Mouse (Mus musculus): ENCODE data around the gene Atp2b4. TPM values are rescaled to one million over a fixed set of nuclear protein-coding genes. Genes with fewer than 3 reads are reported as not detected.

Atp2b4 gene
- 21.8 and 22.8 TPM in 2 replicates for polyA plus RNA-seq (2012; rRNA removed)

GRCm38 (mm10) chr1:133800948-133801393, at the start of gene Atp2b4:
Gene Atp2b4, minus strand, starts transcription at chr1:133801041.
- Histone ChIP-seq H3K27ac (ENCODE audit: control insufficient read depth, insufficient read depth, low read depth, low read length) (peak within 1 kb of the TSS; percentile 59; the same call in 1 of the 2 replicates), H3K36me3 (ENCODE audit: control insufficient read depth, insufficient read depth, low read length) (no peaks in the 10 kb centered on the region), H3K4me1 (ENCODE audit: control insufficient read depth, insufficient read depth, low read length) (peaks cover 12% of the 10 kb centered on the region), H3K27me3 (ENCODE audit: control insufficient read depth, insufficient read depth, low read length) (no peaks in the 10 kb centered on the region), H3K4me3 (ENCODE audit: control insufficient read depth, low read depth, low read length) (peak within 1 kb of the TSS; percentile 87)
- TF ChIP-seq POLR2A (IDR thresholded peaks at IDR 0.05; ENCODE audit: control insufficient read depth, low read depth, low read length) (no peak), CTCF (IDR thresholded peaks at IDR 0.05; ENCODE audit: control insufficient read depth, insufficient read depth, insufficient replicate concordance, low read depth, low read length) (no peak)

- TF ChIP-seq POLR2A (IDR thresholded peaks at IDR 0.05; ENCODE audit: control insufficient read depth, low read depth, low read length) (no peak), CTCF (IDR thresholded peaks at IDR 0.05; ENCODE audit: control insufficient read depth, insufficient read depth, insufficient replicate concordance, low read depth, low read length) (no peak)
- H3K4me1 ChIP-seq (ENCODE audit: control insufficient read depth, insufficient read depth, low read length), result no peaks in the 10 kb centered on the region
These were observed 43.9 kb upstream of the Atp2b4 start for GRCm38 (mm10) chr1:133844734-133845133.

GRCm38 (mm10) chr1:133843900-133844299, 43.1 kb upstream of the Atp2b4 start:
- Histone ChIP-seq H3K4me3 (ENCODE audit: control insufficient read depth, low read depth, low read length) (no peak overlapping the region), H3K4me1 (ENCODE audit: control insufficient read depth, insufficient read depth, low read length) (no peaks in the 10 kb centered on the region), H3K36me3 (ENCODE audit: control insufficient read depth, insufficient read depth, low read length) (no peaks in the 10 kb centered on the region), H3K27ac (ENCODE audit: control insufficient read depth, insufficient read depth, low read depth, low read length) (no peak overlapping the region), H3K27me3 (ENCODE audit: control insufficient read depth, insufficient read depth, low read length) (no peaks in the 10 kb centered on the region)
- TF ChIP-seq CTCF (IDR thresholded peaks at IDR 0.05; ENCODE audit: control insufficient read depth, insufficient read depth, insufficient replicate concordance, low read depth, low read length), result no peak
- TF ChIP-seq POLR2A (IDR thresholded peaks at IDR 0.05; ENCODE audit: control insufficient read depth, low read depth, low read length), result no peak

More at GRCm38 (mm10) chr1:133844734-133845133, 43.9 kb upstream of the Atp2b4 start:
- no peaks in the 10 kb centered on the region for H3K36me3 ChIP-seq (ENCODE audit: control insufficient read depth, insufficient read depth, low read length)
- no peak overlapping the region for H3K27ac ChIP-seq (ENCODE audit: control insufficient read depth, insufficient read depth, low read depth, low read length)
- H3K4me3 ChIP-seq (ENCODE audit: control insufficient read depth, low read depth, low read length), result no peak overlapping the region
- no peaks in the 10 kb centered on the region for H3K27me3 ChIP-seq (ENCODE audit: control insufficient read depth, insufficient read depth, low read length)

GRCm38 (mm10) chr1:133843370-133843769, 42.5 kb upstream of the Atp2b4 start:
- Histone ChIP-seq H3K36me3 (ENCODE audit: control insufficient read depth, insufficient read depth, low read length) (no peaks in the 10 kb centered on the region), H3K4me1 (ENCODE audit: control insufficient read depth, insufficient read depth, low read length) (no peaks in the 10 kb centered on the region), H3K27me3 (ENCODE audit: control insufficient read depth, insufficient read depth, low read length) (no peaks in the 10 kb centered on the region), H3K27ac (ENCODE audit: control insufficient read depth, insufficient read depth, low read depth, low read length) (no peak overlapping the region), H3K4me3 (ENCODE audit: control insufficient read depth, low read depth, low read length) (no peak overlapping the region)
- no peak for TF ChIP-seq POLR2A (IDR thresholded peaks at IDR 0.05; ENCODE audit: control insufficient read depth, low read depth, low read length)

GRCm38 (mm10) chr1:133842074-133842725, 41.4 kb upstream of the Atp2b4 start:
- no peaks in the 10 kb centered on the region for H3K27me3 ChIP-seq (ENCODE audit: control insufficient read depth, insufficient read depth, low read length)
- TF ChIP-seq POLR2A (IDR thresholded peaks at IDR 0.05; ENCODE audit: control insufficient read depth, low read depth, low read length) (no peak), CTCF (IDR thresholded peaks at IDR 0.05; ENCODE audit: control insufficient read depth, insufficient read depth, insufficient replicate concordance, low read depth, low read length) (no peak)
- no peak overlapping the region for H3K27ac ChIP-seq (ENCODE audit: control insufficient read depth, insufficient read depth, low read depth, low read length)
- H3K4me1 ChIP-seq (ENCODE audit: control insufficient read depth, insufficient read depth, low read length), result no peaks in the 10 kb centered on the region
- H3K36me3 ChIP-seq (ENCODE audit: control insufficient read depth, insufficient read depth, low read length), result no peaks in the 10 kb centered on the region
- H3K4me3 ChIP-seq (ENCODE audit: control insufficient read depth, low read depth, low read length), result no peak overlapping the region

GRCm38 (mm10) chr1:133841171-133841926, 40.5 kb upstream of the Atp2b4 start:
- H3K4me1 ChIP-seq (ENCODE audit: control insufficient read depth, insufficient read depth, low read length), result no peaks in the 10 kb centered on the region
- no peak overlapping the region for H3K4me3 ChIP-seq (ENCODE audit: control insufficient read depth, low read depth, low read length)
- H3K36me3 ChIP-seq (ENCODE audit: control insufficient read depth, insufficient read depth, low read length), result no peaks in the 10 kb centered on the region
- TF ChIP-seq POLR2A (IDR thresholded peaks at IDR 0.05; ENCODE audit: control insufficient read depth, low read depth, low read length) (no peak), CTCF (IDR thresholded peaks at IDR 0.05; ENCODE audit: control insufficient read depth, insufficient read depth, insufficient replicate concordance, low read depth, low read length) (no peak)
- H3K27ac ChIP-seq (ENCODE audit: control insufficient read depth, insufficient read depth, low read depth, low read length), result no peak overlapping the region
- H3K27me3 ChIP-seq (ENCODE audit: control insufficient read depth, insufficient read depth, low read length), result no peaks in the 10 kb centered on the region

- Histone ChIP-seq H3K27me3 (ENCODE audit: control insufficient read depth, insufficient read depth, low read length) (no peaks in the 10 kb centered on the region), H3K27ac (ENCODE audit: control insufficient read depth, insufficient read depth, low read depth, low read length) (no peak overlapping the region), H3K4me1 (ENCODE audit: control insufficient read depth, insufficient read depth, low read length) (no peaks in the 10 kb centered on the region), H3K4me3 (ENCODE audit: control insufficient read depth, low read depth, low read length) (no peak overlapping the region), H3K36me3 (ENCODE audit: control insufficient read depth, insufficient read depth, low read length) (no peaks in the 10 kb centered on the region)
- TF ChIP-seq CTCF (IDR thresholded peaks at IDR 0.05; ENCODE audit: control insufficient read depth, insufficient read depth, insufficient replicate concordance, low read depth, low read length) (no peak), POLR2A (IDR thresholded peaks at IDR 0.05; ENCODE audit: control insufficient read depth, low read depth, low read length) (no peak)
These were observed 39.7 kb upstream of the Atp2b4 start for GRCm38 (mm10) chr1:133840530-133840929.
